Mouse (Mus musculus): ENCODE results near the gene Neb. TPM values are rescaled to one million over a fixed set of nuclear protein-coding genes. Genes with fewer than 3 reads are reported as not detected.

Neb gene
- polyA plus RNA-seq, 1 experiment from 2014 or later: 0.29 TPM

DNA sequence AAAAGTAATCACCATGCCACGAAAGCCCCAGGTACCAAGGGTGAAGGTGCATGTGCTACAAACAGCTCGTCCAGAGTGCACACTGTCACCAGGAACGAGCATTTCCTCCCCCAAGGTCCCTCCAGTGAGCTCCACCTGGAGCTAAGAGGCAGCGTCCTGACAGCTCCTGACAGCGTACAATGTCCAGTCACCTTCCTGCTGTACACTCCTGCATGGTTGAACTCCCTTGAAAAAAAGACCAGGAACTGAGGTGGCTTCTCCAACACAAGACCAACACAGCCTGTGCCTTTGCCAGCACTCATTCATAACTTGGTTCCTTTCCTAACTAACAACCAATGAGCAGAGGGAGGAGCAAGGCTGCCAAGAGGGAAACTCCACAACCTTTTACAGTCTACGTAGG, 42.9 kb upstream of the Neb start:
- no peaks in the 10 kb centered on the region for H3K27me3 ChIP-seq (ENCODE audit: control insufficient read depth, insufficient read depth, low read length)
- H3K36me3 ChIP-seq (ENCODE audit: control insufficient read depth, insufficient read depth, low read length): peaks cover 3% of the 10 kb centered on the region; the same call in 1 of the 2 replicates
- WGBS: 67% methylated on average over 6 of the region's 6 CpGs
- no peaks in the 10 kb centered on the region; the same call in 1 of the 2 replicates for H3K9me3 ChIP-seq (ENCODE audit: control insufficient read depth, low read length)
- DNase-seq (ENCODE audit: low spot score, missing footprints) (no peak), ATAC-seq (ENCODE audit: low FRiP score) (no peak)
- H3K4me2 ChIP-seq: no peak overlapping the region
- no peak overlapping the region for H3K9ac ChIP-seq (ENCODE audit: low read length)
- no peak overlapping the region for H3K27ac ChIP-seq (ENCODE audit: low read depth, low read length)
- H3K4me3 ChIP-seq (ENCODE audit: low read depth, low read length): no peak overlapping the region
- H3K4me1 ChIP-seq (ENCODE audit: control insufficient read depth, insufficient read depth, low read length): peaks cover 12% of the 10 kb centered on the region; the same call in 1 of the 2 replicates

DNA sequence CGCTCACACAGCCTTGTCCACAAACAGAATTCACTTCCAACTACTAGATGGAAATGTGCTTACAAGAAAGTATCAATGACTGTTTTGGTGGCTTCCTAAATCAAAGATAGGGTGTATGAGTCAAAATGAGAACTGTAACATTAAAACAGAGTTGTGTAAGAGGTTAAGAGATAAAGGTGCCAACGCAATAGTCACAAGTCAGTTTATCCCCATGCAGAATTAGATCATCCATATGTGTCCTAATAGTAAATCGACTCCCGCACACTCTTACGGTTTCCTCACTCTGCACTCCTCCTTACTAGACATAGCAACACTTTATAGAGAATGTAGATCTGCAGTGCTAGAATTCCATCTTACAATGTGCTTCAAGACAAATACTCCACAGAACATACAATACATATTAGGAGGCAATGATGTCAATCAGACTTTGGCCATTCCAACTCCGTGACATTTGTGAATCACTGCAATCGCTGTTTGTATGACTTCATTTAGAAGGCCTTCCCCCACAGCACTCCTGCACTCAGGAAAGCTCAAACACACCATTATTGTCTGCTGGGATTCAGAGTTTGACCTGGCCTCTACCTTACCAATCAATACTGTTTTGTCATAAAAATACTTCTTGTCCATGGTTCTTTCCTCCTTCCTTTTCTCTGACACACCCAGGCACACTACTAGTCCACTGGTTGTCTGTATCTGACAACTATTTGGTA, 41.9 kb upstream of the Neb start:
- Histone ChIP-seq H3K9me3 (ENCODE audit: control insufficient read depth, low read length) (no peaks in the 10 kb centered on the region; the same call in 1 of the 2 replicates), H3K4me1 (ENCODE audit: control insufficient read depth, insufficient read depth, low read length) (peaks cover 7% of the 10 kb centered on the region; the same call in 1 of the 2 replicates), H3K4me2 (no peak overlapping the region), H3K27me3 (ENCODE audit: control insufficient read depth, insufficient read depth, low read length) (no peaks in the 10 kb centered on the region), H3K4me3 (ENCODE audit: low read depth, low read length) (no peak overlapping the region), H3K27ac (ENCODE audit: low read depth, low read length) (no peak overlapping the region), H3K36me3 (ENCODE audit: control insufficient read depth, insufficient read depth, low read length) (peaks cover 11% of the 10 kb centered on the region), H3K9ac (ENCODE audit: low read length) (no peak overlapping the region)
- ATAC-seq (ENCODE audit: low FRiP score) (no peak), DNase-seq (ENCODE audit: low spot score, missing footprints) (no peak)
- WGBS: 90% methylated on average over 7 of the region's 7 CpGs

DNA sequence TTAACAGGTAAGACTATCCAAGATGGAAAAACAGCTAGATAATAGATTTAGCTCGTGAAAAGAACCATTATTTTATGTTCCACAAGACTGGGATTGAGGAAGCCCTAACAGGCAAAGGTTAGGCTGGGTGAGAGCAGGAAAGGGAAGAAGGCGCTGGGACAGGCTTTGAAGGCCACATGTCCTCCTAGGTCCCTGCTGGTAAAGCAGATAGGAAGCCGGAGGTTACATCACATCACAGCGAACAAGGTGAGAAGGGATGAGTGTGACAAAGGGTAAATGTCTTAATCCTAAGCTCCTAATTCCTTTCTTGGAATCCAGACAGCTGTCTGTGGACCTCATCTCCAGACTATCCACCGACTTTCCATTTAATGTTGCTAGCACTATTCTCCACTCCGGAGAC, 41.0 kb upstream of the Neb start:
- H3K36me3 ChIP-seq (ENCODE audit: control insufficient read depth, insufficient read depth, low read length): peaks cover 11% of the 10 kb centered on the region
- no peak overlapping the region for H3K9ac ChIP-seq (ENCODE audit: low read length)
- WGBS: 89% methylated on average over 6 of the region's 6 CpGs
- no peak overlapping the region for H3K4me3 ChIP-seq (ENCODE audit: low read depth, low read length)
- DNase-seq (ENCODE audit: low spot score, missing footprints): no peak
- H3K4me2 ChIP-seq: no peak overlapping the region
- H3K4me1 ChIP-seq (ENCODE audit: control insufficient read depth, insufficient read depth, low read length): peaks cover 7% of the 10 kb centered on the region; the same call in 1 of the 2 replicates
- no peak overlapping the region for H3K27ac ChIP-seq (ENCODE audit: low read depth, low read length)
- H3K27me3 ChIP-seq (ENCODE audit: control insufficient read depth, insufficient read depth, low read length): no peaks in the 10 kb centered on the region
- no peak for ATAC-seq (ENCODE audit: low FRiP score)
- no peaks in the 10 kb centered on the region; the same call in 1 of the 2 replicates for H3K9me3 ChIP-seq (ENCODE audit: control insufficient read depth, low read length)

DNA sequence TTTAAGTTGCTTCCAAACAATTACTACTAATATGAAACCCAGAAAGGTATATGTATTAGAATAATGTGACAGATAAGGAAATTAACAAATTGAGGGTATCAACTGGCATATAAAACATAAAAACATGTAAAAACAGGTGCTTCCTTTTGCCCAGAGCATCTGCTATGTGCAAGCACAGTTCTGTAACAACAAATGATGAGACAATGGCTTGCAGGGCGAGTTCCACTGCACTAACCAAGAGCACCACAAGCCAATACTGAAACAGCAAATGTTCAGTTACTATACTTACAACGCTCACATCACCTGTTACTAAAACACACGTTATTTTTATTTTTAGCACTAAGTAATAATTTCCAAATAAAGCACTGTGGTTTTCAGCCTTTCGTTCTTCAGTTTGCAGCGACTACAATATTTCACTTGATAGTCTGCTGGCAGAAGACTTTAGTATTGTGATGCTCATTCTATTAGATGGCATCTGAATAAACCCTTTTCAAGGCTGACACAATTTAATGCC, 34.3 kb upstream of the Neb start:
- Histone ChIP-seq H3K36me3 (ENCODE audit: control insufficient read depth, insufficient read depth, low read length) (peaks cover 53% of the 10 kb centered on the region), H3K27ac (ENCODE audit: low read depth, low read length) (no peak overlapping the region), H3K4me2 (no peak overlapping the region), H3K9me3 (ENCODE audit: control insufficient read depth, low read length) (peaks cover 27% of the 10 kb centered on the region), H3K27me3 (ENCODE audit: control insufficient read depth, insufficient read depth, low read length) (no peaks in the 10 kb centered on the region), H3K9ac (ENCODE audit: low read length) (no peak overlapping the region), H3K4me1 (ENCODE audit: control insufficient read depth, insufficient read depth, low read length) (no peaks in the 10 kb centered on the region), H3K4me3 (ENCODE audit: low read depth, low read length) (no peak overlapping the region)
- WGBS: 98% methylated on average over 5 of the region's 5 CpGs
- DNase-seq (ENCODE audit: low spot score, missing footprints) (no peak), ATAC-seq (ENCODE audit: low FRiP score) (no peak)

DNA sequence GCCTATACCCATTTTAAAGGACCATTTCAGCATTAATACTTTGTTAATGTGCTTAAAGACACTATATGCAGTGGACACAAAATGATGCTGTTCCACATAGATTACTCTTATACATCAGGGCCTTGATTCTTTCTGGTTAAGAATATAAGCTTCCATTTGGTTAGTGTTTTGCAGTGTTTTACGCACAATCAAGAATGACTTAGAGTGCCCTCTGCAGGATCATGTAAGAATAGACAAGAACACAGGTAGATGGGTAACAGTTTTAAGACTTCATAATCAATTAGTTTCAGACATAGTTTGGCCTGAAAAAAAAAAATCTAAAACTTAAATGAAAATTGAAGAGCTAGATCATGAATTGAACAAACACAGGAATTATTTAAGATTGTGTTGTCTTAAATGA, 28.2 kb upstream of the Neb start:
- peaks cover 40% of the 10 kb centered on the region for H3K36me3 ChIP-seq (ENCODE audit: control insufficient read depth, insufficient read depth, low read length)
- no peaks in the 10 kb centered on the region for H3K4me1 ChIP-seq (ENCODE audit: control insufficient read depth, insufficient read depth, low read length)
- peaks cover 22% of the 10 kb centered on the region for H3K9me3 ChIP-seq (ENCODE audit: control insufficient read depth, low read length)
- H3K4me2 ChIP-seq: no peak overlapping the region
- 94% methylated on average over 1 of the region's 1 CpGs for WGBS
- ATAC-seq (ENCODE audit: low FRiP score) (no peak), DNase-seq (ENCODE audit: low spot score, missing footprints) (no peak)
- no peaks in the 10 kb centered on the region for H3K27me3 ChIP-seq (ENCODE audit: control insufficient read depth, insufficient read depth, low read length)
- no peak overlapping the region for H3K27ac ChIP-seq (ENCODE audit: low read depth, low read length)
- no peak overlapping the region for H3K4me3 ChIP-seq (ENCODE audit: low read depth, low read length)
- no peak overlapping the region for H3K9ac ChIP-seq (ENCODE audit: low read length)

DNA sequence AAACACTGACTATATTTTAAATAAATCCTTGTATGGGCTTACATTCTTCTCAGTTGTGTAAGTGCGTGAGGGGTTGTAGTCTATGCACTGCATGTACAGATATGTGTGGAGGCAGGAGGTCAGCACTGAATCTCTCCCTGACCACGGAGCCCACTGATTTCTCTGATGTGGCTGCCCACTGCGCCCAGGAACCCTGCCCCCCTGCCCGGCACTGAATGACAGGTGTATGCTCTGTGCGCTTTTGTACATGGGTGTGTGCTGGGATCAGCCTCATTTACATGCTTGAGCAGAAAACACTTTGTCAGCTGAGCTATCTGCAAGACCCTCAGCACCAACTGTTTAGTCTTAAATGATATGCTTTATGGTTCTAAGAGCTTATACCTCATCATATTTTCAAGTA, 27.0 kb upstream of the Neb start:
- H3K4me3 ChIP-seq (ENCODE audit: low read depth, low read length): no peak overlapping the region
- no peak overlapping the region for H3K4me2 ChIP-seq
- peaks cover 10% of the 10 kb centered on the region for H3K9me3 ChIP-seq (ENCODE audit: control insufficient read depth, low read length)
- no peak for ATAC-seq (ENCODE audit: low FRiP score)
- H3K4me1 ChIP-seq (ENCODE audit: control insufficient read depth, insufficient read depth, low read length): no peaks in the 10 kb centered on the region
- WGBS: 94% methylated on average over 5 of the region's 5 CpGs
- DNase-seq (ENCODE audit: low spot score, missing footprints): no peak
- peaks cover 28% of the 10 kb centered on the region for H3K36me3 ChIP-seq (ENCODE audit: control insufficient read depth, insufficient read depth, low read length)
- H3K9ac ChIP-seq (ENCODE audit: low read length): no peak overlapping the region
- H3K27ac ChIP-seq (ENCODE audit: low read depth, low read length): no peak overlapping the region
- H3K27me3 ChIP-seq (ENCODE audit: control insufficient read depth, insufficient read depth, low read length): no peaks in the 10 kb centered on the region

DNA sequence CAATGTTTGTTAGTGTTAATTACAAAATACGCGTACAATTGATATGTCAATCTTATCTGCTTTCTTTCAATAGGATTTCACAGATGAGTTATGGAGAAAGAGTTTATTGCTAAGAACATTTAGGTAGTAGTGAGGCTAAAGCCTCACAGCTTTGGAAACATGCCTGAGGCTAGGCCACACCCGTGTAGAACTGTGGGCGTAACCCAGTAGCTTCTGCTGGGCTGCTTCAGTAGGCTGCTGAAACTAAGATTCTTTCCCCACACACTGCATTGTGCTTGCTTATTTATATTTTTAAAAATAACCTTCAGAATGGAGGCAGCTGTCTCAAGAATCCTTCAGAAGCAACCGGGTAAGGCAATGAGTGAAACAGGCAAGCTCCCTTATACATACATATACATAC, 16.3 kb upstream of the Neb start:
- H3K27ac ChIP-seq (ENCODE audit: low read depth, low read length): no peak overlapping the region
- no peak for ATAC-seq (ENCODE audit: low FRiP score)
- no peaks in the 10 kb centered on the region for H3K36me3 ChIP-seq (ENCODE audit: control insufficient read depth, insufficient read depth, low read length)
- no peak for DNase-seq (ENCODE audit: low spot score, missing footprints)
- no peak overlapping the region for H3K4me2 ChIP-seq
- no peaks in the 10 kb centered on the region for H3K27me3 ChIP-seq (ENCODE audit: control insufficient read depth, insufficient read depth, low read length)
- no peak overlapping the region for H3K4me3 ChIP-seq (ENCODE audit: low read depth, low read length)
- H3K4me1 ChIP-seq (ENCODE audit: control insufficient read depth, insufficient read depth, low read length): no peaks in the 10 kb centered on the region
- H3K9me3 ChIP-seq (ENCODE audit: control insufficient read depth, low read length): no peaks in the 10 kb centered on the region
- H3K9ac ChIP-seq (ENCODE audit: low read length): no peak overlapping the region
- whole genome bisulfite sequencing: 93% methylated on average over 5 of the region's 5 CpGs

DNA sequence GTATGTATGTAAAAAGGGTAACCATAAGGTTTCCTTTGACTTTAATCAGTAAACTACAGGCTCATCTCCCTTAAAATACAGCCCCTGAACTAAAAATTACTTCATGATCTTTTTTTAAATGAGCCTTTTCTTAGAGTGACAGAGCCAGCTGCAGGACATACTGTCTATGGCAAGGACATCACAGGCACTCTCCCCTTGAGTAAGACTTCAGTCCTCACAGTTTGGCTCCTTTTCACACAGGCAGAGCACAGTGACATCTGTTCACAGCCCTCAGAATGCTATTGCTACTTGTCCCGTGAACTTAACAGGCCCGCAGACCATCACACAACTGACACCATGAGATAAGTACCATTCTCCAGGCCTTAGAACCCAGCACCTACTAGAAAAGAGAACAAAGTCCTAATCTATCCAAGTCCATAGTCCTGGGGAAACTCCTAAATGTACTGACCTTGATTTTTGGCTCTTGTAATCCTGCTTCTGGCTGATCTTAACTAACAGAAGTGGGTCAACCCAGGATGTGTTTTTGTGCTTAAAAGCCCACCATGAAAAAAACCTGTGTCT, 12.2 kb upstream of the Neb start:
- no peak for ATAC-seq (ENCODE audit: low FRiP score)
- Histone ChIP-seq H3K4me2 (no peak overlapping the region), H3K9me3 (ENCODE audit: control insufficient read depth, low read length) (no peaks in the 10 kb centered on the region), H3K4me1 (ENCODE audit: control insufficient read depth, insufficient read depth, low read length) (no peaks in the 10 kb centered on the region), H3K36me3 (ENCODE audit: control insufficient read depth, insufficient read depth, low read length) (no peaks in the 10 kb centered on the region), H3K4me3 (ENCODE audit: low read depth, low read length) (no peak overlapping the region), H3K9ac (ENCODE audit: low read length) (no peak overlapping the region), H3K27ac (ENCODE audit: low read depth, low read length) (no peak overlapping the region), H3K27me3 (ENCODE audit: control insufficient read depth, insufficient read depth, low read length) (no peaks in the 10 kb centered on the region)
- WGBS: 81% methylated on average over 2 of the region's 2 CpGs
- no peak for DNase-seq (ENCODE audit: low spot score, missing footprints)

DNA sequence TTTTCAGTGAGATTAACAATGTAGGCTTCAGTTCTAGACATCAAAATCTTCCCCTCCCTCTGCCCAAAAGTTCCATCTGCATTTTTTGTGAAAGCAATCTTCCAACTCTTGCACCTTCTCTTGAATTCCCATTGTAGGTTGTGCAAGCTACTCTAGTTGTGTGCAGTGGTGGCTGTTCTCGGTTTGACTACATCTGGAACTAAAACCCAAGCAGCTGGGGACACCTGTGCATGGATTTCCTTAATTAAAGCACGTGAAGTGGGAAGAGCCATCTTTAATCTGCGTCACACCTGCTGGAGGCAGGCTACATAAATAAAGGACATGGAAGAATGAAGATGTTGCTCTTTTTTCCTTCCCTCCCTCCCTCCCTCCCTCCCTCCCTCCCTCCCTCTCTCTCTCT, 11.7 kb upstream of the Neb start:
- Histone ChIP-seq H3K27me3 (ENCODE audit: control insufficient read depth, insufficient read depth, low read length) (no peaks in the 10 kb centered on the region), H3K4me1 (ENCODE audit: control insufficient read depth, insufficient read depth, low read length) (no peaks in the 10 kb centered on the region), H3K4me2 (no peak overlapping the region), H3K27ac (ENCODE audit: low read depth, low read length) (no peak overlapping the region), H3K36me3 (ENCODE audit: control insufficient read depth, insufficient read depth, low read length) (no peaks in the 10 kb centered on the region), H3K4me3 (ENCODE audit: low read depth, low read length) (no peak overlapping the region), H3K9ac (ENCODE audit: low read length) (no peak overlapping the region), H3K9me3 (ENCODE audit: control insufficient read depth, low read length) (no peaks in the 10 kb centered on the region)
- DNase-seq (ENCODE audit: low spot score, missing footprints) (no peak), ATAC-seq (ENCODE audit: low FRiP score) (no peak)
- WGBS: 82% methylated on average over 3 of the region's 3 CpGs

Data from midbrain, embryonic 11.5 days (tissue).